Mouse (Mus musculus): ENCODE data around the gene Raf1.

DNA sequence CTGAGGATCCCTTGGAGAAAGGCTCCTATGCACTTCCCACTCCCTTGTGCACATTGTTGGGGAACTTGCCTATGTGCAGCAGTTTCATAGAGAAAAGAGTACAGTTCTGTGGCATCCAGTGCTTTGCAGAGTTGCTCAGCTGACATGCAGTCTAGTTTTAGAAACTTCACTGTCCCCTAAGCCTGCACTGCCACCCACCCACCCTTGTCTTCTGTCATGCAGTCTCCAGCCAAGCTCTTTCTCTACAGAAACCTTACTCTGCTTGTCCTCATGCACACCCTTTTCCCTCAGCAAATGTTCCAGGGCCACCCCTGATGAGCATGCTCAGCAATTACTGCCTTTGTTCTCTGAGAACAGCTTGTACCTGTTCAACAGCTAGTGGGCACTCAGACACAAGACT is 62.6 kb downstream of the Raf1 start:
- TF ChIP-seq NRF1 (IDR thresholded peaks at IDR 0.05; ENCODE audit: insufficient read depth, low read depth, low read length, poor library complexity, severe bottlenecking) (no peak), CTCF (IDR thresholded peaks at IDR 0.05 in 2 of 3, conservative IDR thresholded peaks at IDR 0.05 in 1 of 3; ENCODE audit: control insufficient read depth in 1 of 3, insufficient read depth in 1 of 3, low read depth in 2 of 3, low read length in 3 of 3, poor library complexity in 1 of 3, severe bottlenecking in 1 of 3) (no peak)

Measured in MEL (cell line).